Mouse (Mus musculus) midbrain, postnatal 0 days (tissue): Measurements from ENCODE around the gene Cinp. TPM values are rescaled to one million over a fixed set of nuclear protein-coding genes. Genes with fewer than 3 reads are reported as not detected.
A peak's percentile ranks its signal among the peaks of the same experiment; 100 is the strongest.
"Not testable (repeated sequence)": the region's sequence is repeated elsewhere in the genome, so short reads cannot be mapped to it uniquely, and the experiment has no call there.

Source experiments
- ATAC-seq: fragments of 200-750 bp; cut with Nextera tagmentation; 2 replicates; pipeline ENCODE4 v1.8.0; 2017; ENCODE audit warnings: moderate number of reproducible peaks, mild to moderate bottlenecking, moderate TSS enrichment, moderate library complexity; ENCODE audit not compliant: low FRiP score
- DNase-seq: peaks from one replicate; pipeline ENCODE4 v3.0.0-alpha.2; 2015; ENCODE audit warnings: low spot score
- H3K27ac ChIP-seq: fragments of 300-500 bp; sonication (generic); 2 replicates; pipeline ENCODE4 v1.5.1; 2014; ENCODE audit warnings: low read depth, mild to moderate bottlenecking, low read length, mixed read lengths
- H3K27me3 ChIP-seq: fragments of 300-500 bp; sonication (generic); 2 replicates; pipeline ENCODE4 v1.6.1; 2014; ENCODE audit warnings: low read length, control low read depth, mixed read lengths; ENCODE audit not compliant: insufficient read depth
- H3K36me3 ChIP-seq: fragments of 300-500 bp; sonication (generic); 2 replicates; pipeline ENCODE4 v1.6.1; 2014; ENCODE audit warnings: low read length, control low read depth, mixed read lengths; ENCODE audit not compliant: insufficient read depth
- H3K4me1 ChIP-seq: fragments of 300-500 bp; sonication (generic); 2 replicates; pipeline ENCODE4 v1.6.1; 2014; ENCODE audit warnings: mild to moderate bottlenecking, control low read depth, antibody characterized with exemption, low read length, mixed read lengths; ENCODE audit not compliant: insufficient read depth
- H3K4me2 ChIP-seq: fragments of 300-500 bp; sonication (generic); 2 replicates; pipeline ENCODE4 v1.6.1; 2014; ENCODE audit warnings: low read depth, mild to moderate bottlenecking, low read length, mixed read lengths; ENCODE audit not compliant: poor library complexity, severe bottlenecking
- H3K4me3 ChIP-seq: fragments of 300-500 bp; sonication (generic); 2 replicates; pipeline ENCODE4 v1.5.1; 2014; ENCODE audit warnings: low read depth, mild to moderate bottlenecking, low read length, moderate library complexity
- H3K9ac ChIP-seq: fragments of 300-500 bp; sonication (generic); replicated peaks from 2 replicates; pipeline ENCODE4 v1.6.1; 2014; ENCODE audit warnings: mild to moderate bottlenecking, low read length, moderate library complexity, mixed read lengths; ENCODE audit not compliant: poor library complexity, severe bottlenecking
- H3K9me3 ChIP-seq: fragments of 300-500 bp; sonication (generic); 2 replicates; pipeline ENCODE4 v1.6.1; 2016; ENCODE audit warnings: low read length, control low read depth
- CTCF ChIP-seq: IDR thresholded peaks from 2 replicates; pipeline ENCODE4 v1.5.1; 2016; ENCODE audit warnings: antibody characterized with exemption, mild to moderate bottlenecking
- WGBS: fragments of 180-500 bp; shearing (Covaris S2); extraction: QIAGEN DNeasy Blood & Tissue Kit; methylation state at CpG from one replicate; pipeline ENCODE4 v1.1.7; 2014; 5-methylcytosine and 5-hydroxymethylcytosine counted together
- polyA plus RNA-seq: library from polyadenylated mRNA; unstranded; fragments of >200 nt; fragmentation: Nextera tagmentation; extraction: Ambion mirVana; gene quantifications from 2 replicates; pipeline ENCODE4 v1.2.1, GENCODE M21; 2015
- total RNA-seq: library from RNA; depleted of rRNA; stranded (reverse); fragments of >200 nt; gene quantifications from 2 replicates; pipeline ENCODE4 v1.2.3, GENCODE M21; 2014

Cinp gene
- total and polyA plus RNA-seq, 2 experiments from 2014 or later, result 91.3 to 153 TPM

GRCm38 (mm10) chr12:110870107-110870506, 18.8 kb downstream of the Cinp start:
- Histone ChIP-seq H3K4me2 (no peak overlapping the region), H3K4me3 (no peak overlapping the region), H3K9me3 (no peaks in the 10 kb centered on the region), H3K27ac (no peak overlapping the region), H3K27me3 (no peaks in the 10 kb centered on the region), H3K4me1 (no peaks in the 10 kb centered on the region), H3K9ac (no peak overlapping the region), H3K36me3 (peaks cover 46% of the 10 kb centered on the region)
- TF ChIP-seq CTCF, result no peak
- WGBS, result 87% methylated on average over 4 of the region's 4 CpGs
- DNase-seq (no peak), ATAC-seq (no peak)

- peaks cover 30% of the 10 kb centered on the region for H3K36me3 ChIP-seq
- H3K9me3 ChIP-seq, result no peaks in the 10 kb centered on the region
- H3K4me2 ChIP-seq, result no peak overlapping the region
- no peak for DNase-seq
- H3K27ac ChIP-seq, result no peak overlapping the region
- H3K9ac ChIP-seq, result no peak overlapping the region
- no peak overlapping the region for H3K4me3 ChIP-seq
- WGBS, result 80% methylated on average over 10 of the region's 10 CpGs
- no peak for ATAC-seq
- no peak for TF ChIP-seq CTCF
- H3K4me1 ChIP-seq, result no peaks in the 10 kb centered on the region
- H3K27me3 ChIP-seq, result no peaks in the 10 kb centered on the region
These were observed 23.0 kb downstream of the Cinp start for GRCm38 (mm10) chr12:110865989-110866388.

GRCm38 (mm10) chr12:110865571-110865970, 23.4 kb downstream of the Cinp start:
- 29% methylated on average over 6 of the region's 6 CpGs for WGBS
- Histone ChIP-seq H3K27ac (no peak overlapping the region), H3K36me3 (peaks cover 27% of the 10 kb centered on the region), H3K9me3 (no peaks in the 10 kb centered on the region), H3K27me3 (no peaks in the 10 kb centered on the region), H3K4me1 (no peaks in the 10 kb centered on the region), H3K9ac (no peak overlapping the region), H3K4me2 (no peak overlapping the region), H3K4me3 (no peak overlapping the region)
- ATAC-seq, result no peak
- no peak for DNase-seq
- TF ChIP-seq CTCF, result no peak

GRCm38 (mm10) chr12:110864008-110864407, 24.9 kb downstream of the Cinp start:
- no peak for TF ChIP-seq CTCF
- Histone ChIP-seq H3K36me3 (peaks cover 27% of the 10 kb centered on the region), H3K4me1 (no peaks in the 10 kb centered on the region), H3K9ac (no peak overlapping the region), H3K4me2 (no peak overlapping the region), H3K4me3 (no peak overlapping the region), H3K27me3 (no peaks in the 10 kb centered on the region), H3K9me3 (no peaks in the 10 kb centered on the region), H3K27ac (no peak overlapping the region)
- no peak for ATAC-seq
- DNase-seq, result no peak
- WGBS, result 98% methylated on average over 6 of the region's 6 CpGs

- ATAC-seq (no peak), DNase-seq (no peak)
- H3K4me1 ChIP-seq, result no peaks in the 10 kb centered on the region
- no peak overlapping the region for H3K4me2 ChIP-seq
- H3K9ac ChIP-seq, result no peak overlapping the region
- H3K27me3 ChIP-seq, result no peaks in the 10 kb centered on the region
- H3K36me3 ChIP-seq, result peaks cover 8% of the 10 kb centered on the region
- WGBS, result 36% methylated on average over 7 of the region's 7 CpGs
- no peak overlapping the region for H3K4me3 ChIP-seq
- no peak for TF ChIP-seq CTCF
- H3K9me3 ChIP-seq, result no peaks in the 10 kb centered on the region
- H3K27ac ChIP-seq, result peak overlapping the region; percentile 13; the same call in 1 of the 2 replicates
These were observed 27.7 kb downstream of the Cinp start for GRCm38 (mm10) chr12:110861256-110861655.

GRCm38 (mm10) chr12:110860293-110860692, 28.7 kb downstream of the Cinp start:
- no peak for DNase-seq
- H3K4me3 ChIP-seq, result no peak overlapping the region
- H3K4me1 ChIP-seq, result no peaks in the 10 kb centered on the region
- peaks cover 18% of the 10 kb centered on the region for H3K36me3 ChIP-seq
- H3K9me3 ChIP-seq, result no peaks in the 10 kb centered on the region
- H3K27ac ChIP-seq, result no peak overlapping the region
- ATAC-seq, result no peak
- no peaks in the 10 kb centered on the region for H3K27me3 ChIP-seq
- TF ChIP-seq CTCF, result no peak
- H3K9ac ChIP-seq, result no peak overlapping the region
- H3K4me2 ChIP-seq, result no peak overlapping the region

GRCm38 (mm10) chr12:110858681-110859080, 30.3 kb downstream of the Cinp start:
- WGBS, result 97% methylated on average over 15 of the region's 15 CpGs
- not testable (repeated sequence) for H3K4me1 ChIP-seq, ATAC-seq, H3K27me3 ChIP-seq, H3K27ac ChIP-seq, H3K4me2 ChIP-seq, DNase-seq, H3K9ac ChIP-seq, H3K4me3 ChIP-seq, H3K9me3 ChIP-seq
- H3K36me3 ChIP-seq, result peaks cover 18% of the 10 kb centered on the region
